Mouse (Mus musculus): Measurements from ENCODE around the gene Fuca1. TPM values are rescaled to one million over a fixed set of nuclear protein-coding genes. Genes with fewer than 3 reads are reported as not detected.

Gene Fuca1
- polyA plus RNA-seq, 1 experiment, result 29.8 TPM

DNA sequence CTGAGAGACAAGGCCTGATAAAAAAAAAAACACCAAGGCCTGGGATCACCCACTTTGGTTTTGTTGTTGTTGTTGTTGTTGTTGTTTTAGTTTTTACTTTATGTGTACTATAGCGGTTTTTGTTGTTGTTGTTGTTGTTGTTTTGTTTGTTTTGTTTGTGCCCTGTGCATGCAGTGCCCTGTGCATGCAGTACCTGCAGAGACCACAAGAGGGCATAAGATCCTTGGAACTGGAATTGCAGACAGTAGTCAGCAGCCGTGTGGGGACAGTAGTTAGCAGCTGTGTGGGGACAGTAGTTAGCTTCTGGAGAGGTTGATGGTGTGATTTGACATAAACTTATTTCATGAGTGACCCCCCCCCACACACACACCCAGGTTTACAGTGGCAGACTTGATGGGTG lies 33.7 kb downstream of the Fuca1 start:
- no peak for TF ChIP-seq TCF3 (IDR thresholded peaks at IDR 0.05; ENCODE audit: insufficient read length, low read depth)
- TF ChIP-seq MYOG (IDR thresholded peaks at IDR 0.05; ENCODE audit: control insufficient read depth in 1 of 3, insufficient read depth in 1 of 3, insufficient read length in 2 of 3, low read depth in 2 of 3), result no peak
- TF ChIP-seq REST (IDR thresholded peaks at IDR 0.05; ENCODE audit: insufficient read depth, insufficient read length), result no peak
- TF ChIP-seq MAX (IDR thresholded peaks at IDR 0.05; ENCODE audit: low read depth), result no peak
- no peak for TF ChIP-seq E2F4 (IDR thresholded peaks at IDR 0.05; ENCODE audit: insufficient read depth)
- no peak for TF ChIP-seq SRF (IDR thresholded peaks at IDR 0.05; ENCODE audit: control insufficient read depth, insufficient read length, low read depth)
- TF ChIP-seq USF1 (IDR thresholded peaks at IDR 0.05; ENCODE audit: low read depth), result no peak
- TF ChIP-seq CEBPB (IDR thresholded peaks at IDR 0.05; ENCODE audit: insufficient read depth, poor library complexity, severe bottlenecking), result no peak
- TF ChIP-seq POLR2AphosphoS2 (IDR thresholded peaks at IDR 0.05; ENCODE audit: insufficient read length, low read depth), result no peak
- TF ChIP-seq MYOD1 (IDR thresholded peaks at IDR 0.05; ENCODE audit: control insufficient read depth in 1 of 3, insufficient read length in 2 of 3, low read depth in 2 of 3), result no peak
- no peak for TF ChIP-seq TCF12 (IDR thresholded peaks at IDR 0.05; ENCODE audit: insufficient read depth, poor library complexity, severe bottlenecking)
- no peak overlapping the region for H3K4me3 ChIP-seq
- no peak overlapping the region for H3K4me2 ChIP-seq (ENCODE audit: low read depth)
- no peaks in the 10 kb centered on the region for H3K79me2 ChIP-seq (ENCODE audit: control insufficient read depth, insufficient read depth)
- no peaks in the 10 kb centered on the region for H3K27me3 ChIP-seq (ENCODE audit: control insufficient read depth, insufficient read depth, insufficient read length)
- H3K36me3 ChIP-seq (ENCODE audit: control insufficient read depth, insufficient read depth), result no peaks in the 10 kb centered on the region
- no peak overlapping the region for H3ac ChIP-seq (ENCODE audit: control insufficient read depth, insufficient read length)

DNA sequence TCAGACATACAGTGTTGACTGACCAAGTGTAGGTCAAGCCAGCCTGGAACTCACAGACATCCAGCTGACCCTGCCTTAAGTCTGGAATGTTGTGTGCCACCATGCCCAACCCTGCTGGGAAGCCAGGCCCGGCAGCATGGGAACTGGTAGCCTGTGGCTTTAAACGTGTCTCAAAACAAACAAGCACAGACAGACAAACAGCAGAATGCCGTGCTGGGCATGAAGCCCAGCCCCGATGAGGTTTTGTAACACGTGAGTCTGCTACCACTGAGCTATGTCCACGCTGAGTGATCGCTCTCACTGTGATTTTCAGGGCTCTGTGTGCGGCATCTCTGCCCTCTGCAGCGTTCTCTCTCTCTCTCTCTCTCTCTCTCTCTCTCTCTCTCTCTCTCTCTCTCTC lies 35.4 kb downstream of the Fuca1 start:
- TF ChIP-seq POLR2A (IDR thresholded peaks at IDR 0.05; ENCODE audit: insufficient read length, low read depth) (no peak), MYOD1 (IDR thresholded peaks at IDR 0.05; ENCODE audit: control insufficient read depth in 1 of 3, insufficient read length in 2 of 3, low read depth in 2 of 3) (no peak), MAX (IDR thresholded peaks at IDR 0.05; ENCODE audit: low read depth) (no peak), POLR2AphosphoS2 (IDR thresholded peaks at IDR 0.05; ENCODE audit: insufficient read length, low read depth) (no peak), TCF12 (IDR thresholded peaks at IDR 0.05; ENCODE audit: insufficient read depth, poor library complexity, severe bottlenecking) (no peak), SRF (IDR thresholded peaks at IDR 0.05; ENCODE audit: control insufficient read depth, insufficient read length, low read depth) (no peak), REST (IDR thresholded peaks at IDR 0.05; ENCODE audit: insufficient read depth, insufficient read length) (no peak), CEBPB (IDR thresholded peaks at IDR 0.05; ENCODE audit: insufficient read depth, poor library complexity, severe bottlenecking) (no peak), E2F4 (IDR thresholded peaks at IDR 0.05; ENCODE audit: insufficient read depth) (no peak), USF1 (IDR thresholded peaks at IDR 0.05; ENCODE audit: low read depth) (no peak), TCF3 (IDR thresholded peaks at IDR 0.05; ENCODE audit: insufficient read length, low read depth) (no peak), MYOG (IDR thresholded peaks at IDR 0.05; ENCODE audit: control insufficient read depth in 1 of 3, insufficient read depth in 1 of 3, insufficient read length in 2 of 3, low read depth in 2 of 3) (no peak)
- Histone ChIP-seq H3K36me3 (ENCODE audit: control insufficient read depth, insufficient read depth) (peaks cover 5% of the 10 kb centered on the region), H3K27me3 (ENCODE audit: control insufficient read depth, insufficient read depth, insufficient read length) (no peaks in the 10 kb centered on the region), H3K79me2 (ENCODE audit: control insufficient read depth, insufficient read depth) (no peaks in the 10 kb centered on the region), H3K4me2 (ENCODE audit: low read depth) (no peak overlapping the region), H3ac (ENCODE audit: control insufficient read depth, insufficient read length) (no peak overlapping the region), H3K4me3 (no peak overlapping the region)

DNA sequence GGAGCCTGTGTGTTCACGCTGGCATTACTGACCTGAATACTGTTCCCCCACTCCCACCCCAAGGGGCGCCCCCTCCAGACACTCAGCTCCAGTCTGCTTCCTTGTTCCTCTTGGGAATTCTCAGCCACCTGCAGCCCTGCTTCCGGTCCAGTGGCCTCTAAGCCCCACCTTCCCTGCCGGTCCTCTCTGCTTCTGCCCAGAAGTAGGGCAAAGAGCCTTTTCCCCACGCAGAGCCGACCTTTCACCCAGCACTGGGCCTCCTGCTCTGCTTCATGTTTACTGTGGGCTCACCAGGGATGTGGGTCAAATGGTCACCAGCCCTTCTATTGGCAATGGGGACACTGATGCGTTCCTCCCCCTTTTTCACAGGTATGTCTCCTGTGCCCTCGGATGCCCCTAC lies 37.8 kb downstream of the Fuca1 start:
- Histone ChIP-seq H3ac (ENCODE audit: control insufficient read depth, insufficient read length) (no peak overlapping the region), H3K36me3 (ENCODE audit: control insufficient read depth, insufficient read depth) (peaks cover 5% of the 10 kb centered on the region), H3K27me3 (ENCODE audit: control insufficient read depth, insufficient read depth, insufficient read length) (no peaks in the 10 kb centered on the region), H3K4me2 (ENCODE audit: low read depth) (no peak overlapping the region), H3K79me2 (ENCODE audit: control insufficient read depth, insufficient read depth) (no peaks in the 10 kb centered on the region), H3K4me3 (no peak overlapping the region)
- TF ChIP-seq MYOD1 (IDR thresholded peaks at IDR 0.05; ENCODE audit: control insufficient read depth in 1 of 3, insufficient read length in 2 of 3, low read depth in 2 of 3) (no peak), USF1 (IDR thresholded peaks at IDR 0.05; ENCODE audit: low read depth) (no peak), SRF (IDR thresholded peaks at IDR 0.05; ENCODE audit: control insufficient read depth, insufficient read length, low read depth) (no peak), MYOG (IDR thresholded peaks at IDR 0.05; ENCODE audit: control insufficient read depth in 1 of 3, insufficient read depth in 1 of 3, insufficient read length in 2 of 3, low read depth in 2 of 3) (no peak), POLR2AphosphoS2 (IDR thresholded peaks at IDR 0.05; ENCODE audit: insufficient read length, low read depth) (no peak), TCF3 (IDR thresholded peaks at IDR 0.05; ENCODE audit: insufficient read length, low read depth) (no peak), TCF12 (IDR thresholded peaks at IDR 0.05; ENCODE audit: insufficient read depth, poor library complexity, severe bottlenecking) (no peak), CEBPB (IDR thresholded peaks at IDR 0.05; ENCODE audit: insufficient read depth, poor library complexity, severe bottlenecking) (no peak), MAX (IDR thresholded peaks at IDR 0.05; ENCODE audit: low read depth) (no peak), E2F4 (IDR thresholded peaks at IDR 0.05; ENCODE audit: insufficient read depth) (no peak), POLR2A (IDR thresholded peaks at IDR 0.05; ENCODE audit: insufficient read length, low read depth) (no peak), REST (IDR thresholded peaks at IDR 0.05; ENCODE audit: insufficient read depth, insufficient read length) (no peak)

DNA sequence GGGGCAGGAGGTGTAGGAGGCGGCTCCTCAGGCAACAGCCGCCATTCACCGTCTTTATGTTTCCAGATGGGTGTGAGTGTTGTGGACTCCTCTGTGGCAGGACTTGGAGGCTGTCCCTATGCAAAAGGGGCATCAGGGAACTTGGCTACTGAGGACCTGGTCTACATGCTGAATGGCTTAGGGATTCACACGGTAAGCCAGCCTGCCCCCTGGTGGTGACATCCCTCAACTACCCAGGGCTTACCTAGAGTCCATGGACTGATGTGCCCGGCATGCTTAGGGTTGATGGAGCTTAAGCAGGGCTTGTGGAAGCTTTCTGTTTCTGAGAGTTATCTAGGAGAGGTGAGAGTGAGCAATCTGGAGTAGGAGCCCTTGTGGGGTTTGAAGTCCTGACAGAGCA lies 40.2 kb downstream of the Fuca1 start:
- no peaks in the 10 kb centered on the region for H3K79me2 ChIP-seq (ENCODE audit: control insufficient read depth, insufficient read depth)
- no peaks in the 10 kb centered on the region for H3K27me3 ChIP-seq (ENCODE audit: control insufficient read depth, insufficient read depth, insufficient read length)
- H3K4me3 ChIP-seq, result no peak overlapping the region
- no peak overlapping the region for H3ac ChIP-seq (ENCODE audit: control insufficient read depth, insufficient read length)
- no peak overlapping the region for H3K4me2 ChIP-seq (ENCODE audit: low read depth)
- TF ChIP-seq TCF3 (IDR thresholded peaks at IDR 0.05; ENCODE audit: insufficient read length, low read depth) (no peak), POLR2AphosphoS2 (IDR thresholded peaks at IDR 0.05; ENCODE audit: insufficient read length, low read depth) (peak; percentile 62)
- H3K36me3 ChIP-seq (ENCODE audit: control insufficient read depth, insufficient read depth), result peaks cover 5% of the 10 kb centered on the region

DNA sequence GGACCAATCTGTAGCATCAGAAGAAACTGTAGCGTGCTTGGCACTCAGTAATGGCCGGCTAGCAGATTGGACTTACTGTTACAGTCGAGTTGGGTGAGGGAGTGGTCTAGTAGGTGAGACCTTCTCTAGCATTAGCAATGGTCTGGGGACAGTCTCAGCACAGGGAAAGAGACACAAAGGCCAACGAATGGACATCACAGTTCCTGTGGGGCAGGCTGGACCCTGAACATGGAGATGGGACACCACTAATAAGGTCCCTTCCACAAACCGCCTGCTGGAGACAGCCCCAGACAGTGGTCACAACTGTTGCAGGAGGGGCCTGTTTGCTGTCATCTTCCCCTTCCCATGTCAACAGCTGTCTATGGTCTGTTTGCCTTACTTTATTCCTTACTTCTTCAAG lies 41.2 kb downstream of the Fuca1 start:
- Histone ChIP-seq H3ac (ENCODE audit: control insufficient read depth, insufficient read length) (no peak overlapping the region), H3K4me3 (no peak overlapping the region), H3K79me2 (ENCODE audit: control insufficient read depth, insufficient read depth) (no peaks in the 10 kb centered on the region), H3K36me3 (ENCODE audit: control insufficient read depth, insufficient read depth) (peaks cover 5% of the 10 kb centered on the region), H3K27me3 (ENCODE audit: control insufficient read depth, insufficient read depth, insufficient read length) (no peaks in the 10 kb centered on the region), H3K4me2 (ENCODE audit: low read depth) (no peak overlapping the region)
- TF ChIP-seq SRF (IDR thresholded peaks at IDR 0.05; ENCODE audit: control insufficient read depth, insufficient read length, low read depth), result no peak
- no peak for TF ChIP-seq MYOD1 (IDR thresholded peaks at IDR 0.05; ENCODE audit: control insufficient read depth in 1 of 3, insufficient read length in 2 of 3, low read depth in 2 of 3)
- no peak for TF ChIP-seq REST (IDR thresholded peaks at IDR 0.05; ENCODE audit: insufficient read depth, insufficient read length)
- no peak for TF ChIP-seq USF1 (IDR thresholded peaks at IDR 0.05; ENCODE audit: low read depth)
- peak; percentile 55 for TF ChIP-seq POLR2AphosphoS2 (IDR thresholded peaks at IDR 0.05; ENCODE audit: insufficient read length, low read depth)

Data from myocyte (in vitro differentiated cells).